ENCODE assay signal across 18 mouse cellular contexts in genomic region chr11:79718829-79719346, GRCm38 (mm10).
DNase-seq lines count a peak whose midpoint lies in the region; ATAC-seq and TF ChIP-seq lines count a peak whose summit lies in the region.
"Had no signal": no experiment of that assay in that cellular context is flagged by ENCODE, and none has a peak within 500 bp of the region (broad histone marks: within the 10 kb centered on the region; RNA-seq: fewer than 3 reads in every experiment).

No protein-coding gene starts in this region.

- H3K4me2 ChIP-seq in liver, postnatal 0 days (ENCODE audit: low read depth, low read length) = no peak overlapping the region
- H3K4me2 ChIP-seq in liver, embryonic 11.5 days = no peak overlapping the region
- peak overlapping the region; percentile 12 for H3K4me2 ChIP-seq in intestine, embryonic 15.5 days (replicated peaks)
- H3K4me2 ChIP-seq in stomach, embryonic 16.5 days (ENCODE audit: low read depth, low read length) = no peak overlapping the region
- no peak overlapping the region for H3K4me2 ChIP-seq in forebrain, embryonic 12.5 days
- H3K4me2 ChIP-seq: embryonic facial prominence, embryonic 13.5 days; lung, embryonic 15.5 days had no signal

- no peak for TF ChIP-seq CTCF in liver, postnatal 0 days (IDR thresholded peaks at IDR 0.05; ENCODE audit: low read depth)

- peak overlapping the region; percentile 52; the same call in 1 of the 2 replicates for H3K27ac ChIP-seq in liver, postnatal 0 days (ENCODE audit: low read depth)
- H3K27ac ChIP-seq in liver, embryonic 11.5 days (ENCODE audit: low read depth, low read length) = no peak overlapping the region
- H3K27ac ChIP-seq in intestine, embryonic 15.5 days = 0 out of 2 replicates have a peak overlapping the region, but pooled peaks have one; percentile 19
- peak overlapping the region; percentile 17; the same call in 1 of the 2 replicates for H3K27ac ChIP-seq in stomach, embryonic 16.5 days (ENCODE audit: low read length)
- H3K27ac ChIP-seq in forebrain, embryonic 12.5 days = no peak overlapping the region
- H3K27ac ChIP-seq: embryonic facial prominence, embryonic 13.5 days; heart, adult 2 months; hindbrain, postnatal 0 days; lung, embryonic 15.5 days had no signal

- DNase-seq in adrenal gland, adult 2 months = peak; percentile 64
- DNase-seq in adrenal gland, adult 8-10 months = no peak
- DNase-seq in liver, postnatal 0 days = no peak
- DNase-seq in liver, embryonic 11.5 days (ENCODE audit: low spot score) = no peak
- DNase-seq in thymus, adult 18-20 months = no peak
- DNase-seq: cerebellum, adult 11 months; heart, adult 2 months; heart, postnatal 14 days; kidney, postnatal 10 days; layer of hippocampus, postnatal 36 days; midbrain, embryonic 14.5 days; thymus, postnatal 36 days had no signal

- ATAC-seq in liver, postnatal 0 days = peak; percentile 69; the same call in 1 of the 2 replicates
- ATAC-seq in liver, embryonic 11.5 days (replicated peaks; ENCODE audit: low FRiP score) = no peak
- 0 out of 2 replicates have a peak, but pooled peaks have one; percentile 13 for ATAC-seq in intestine, embryonic 15.5 days
- no peak for ATAC-seq in stomach, embryonic 16.5 days (ENCODE audit: insufficient read depth, low FRiP score)
- ATAC-seq in forebrain, embryonic 12.5 days (ENCODE audit: low FRiP score) = no peak
- ATAC-seq: hindbrain, postnatal 0 days had no signal

- no peak for TF ChIP-seq EP300 in liver, postnatal 0 days (IDR thresholded peaks at IDR 0.05; ENCODE audit: low read depth)

- WGBS in liver, postnatal 0 days (ENCODE audit: insufficient replicate concordance) = 57% methylated on average over 8 of the region's 8 CpGs
- WGBS in liver, embryonic 11.5 days = 77% methylated on average over 8 of the region's 8 CpGs
- 76% methylated on average over 8 of the region's 8 CpGs for WGBS in intestine, embryonic 15.5 days
- 69% methylated on average over 8 of the region's 8 CpGs for WGBS in stomach, embryonic 16.5 days
- WGBS in forebrain, embryonic 12.5 days = 83% methylated on average over 8 of the region's 8 CpGs

- no peaks in the 10 kb centered on the region for H3K36me3 ChIP-seq in liver, postnatal 0 days (replicated peaks; ENCODE audit: insufficient read depth, low read length)
- H3K36me3 ChIP-seq in liver, embryonic 11.5 days (ENCODE audit: control insufficient read depth, insufficient read depth, low read length) = no peaks in the 10 kb centered on the region
- H3K36me3 ChIP-seq in intestine, embryonic 15.5 days = no peaks in the 10 kb centered on the region
- H3K36me3 ChIP-seq in stomach, embryonic 16.5 days (ENCODE audit: control insufficient read depth, insufficient read depth, low read length) = no peaks in the 10 kb centered on the region
- H3K36me3 ChIP-seq in forebrain, embryonic 12.5 days (replicated peaks) = no peaks in the 10 kb centered on the region
- H3K36me3 ChIP-seq: embryonic facial prominence, embryonic 13.5 days; lung, embryonic 15.5 days had no signal

- H3K27me3 ChIP-seq in liver, postnatal 0 days (ENCODE audit: insufficient read depth, low read length) = no peaks in the 10 kb centered on the region
- peaks cover 7% of the 10 kb centered on the region for H3K27me3 ChIP-seq in liver, embryonic 11.5 days (replicated peaks; ENCODE audit: control insufficient read depth, insufficient read depth, low read length)
- H3K27me3 ChIP-seq in intestine, embryonic 15.5 days (replicated peaks) = no peaks in the 10 kb centered on the region
- no peaks in the 10 kb centered on the region for H3K27me3 ChIP-seq in stomach, embryonic 16.5 days (ENCODE audit: control insufficient read depth, insufficient read depth, low read length)
- peaks cover 10% of the 10 kb centered on the region; the same call in 1 of the 2 replicates for H3K27me3 ChIP-seq in forebrain, embryonic 12.5 days

- no peak overlapping the region for H3K4me3 ChIP-seq in liver, postnatal 0 days (ENCODE audit: low read depth, low read length)
- H3K4me3 ChIP-seq in liver, embryonic 11.5 days (ENCODE audit: low read depth, low read length) = no peak overlapping the region
- no peak overlapping the region for H3K4me3 ChIP-seq in intestine, embryonic 15.5 days (replicated peaks)
- H3K4me3 ChIP-seq in stomach, embryonic 16.5 days (replicated peaks; ENCODE audit: low read length) = no peak overlapping the region
- no peak overlapping the region for H3K4me3 ChIP-seq in forebrain, embryonic 12.5 days (replicated peaks)
- H3K4me3 ChIP-seq: embryonic facial prominence, embryonic 13.5 days; heart, adult 2 months; lung, embryonic 15.5 days had no signal

- no peak overlapping the region for H3K9ac ChIP-seq in liver, postnatal 0 days (replicated peaks)
- no peak overlapping the region for H3K9ac ChIP-seq in liver, embryonic 11.5 days (ENCODE audit: low read depth, low read length)
- H3K9ac ChIP-seq in intestine, embryonic 15.5 days = no peak overlapping the region
- H3K9ac ChIP-seq in stomach, embryonic 16.5 days (ENCODE audit: low read length) = no peak overlapping the region
- H3K9ac ChIP-seq in forebrain, embryonic 12.5 days = no peak overlapping the region
- H3K9ac ChIP-seq: embryonic facial prominence, embryonic 13.5 days; lung, embryonic 15.5 days had no signal

- peaks cover 17% of the 10 kb centered on the region for H3K4me1 ChIP-seq in liver, postnatal 0 days (ENCODE audit: insufficient read depth)
- H3K4me1 ChIP-seq in liver, embryonic 11.5 days (replicated peaks; ENCODE audit: control insufficient read depth, insufficient read depth, low read length) = no peaks in the 10 kb centered on the region; the same call in 1 of the 2 replicates
- peaks cover 35% of the 10 kb centered on the region for H3K4me1 ChIP-seq in intestine, embryonic 15.5 days (replicated peaks)
- H3K4me1 ChIP-seq in stomach, embryonic 16.5 days (ENCODE audit: control insufficient read depth, insufficient read depth, low read length) = peaks cover 33% of the 10 kb centered on the region
- peaks cover 20% of the 10 kb centered on the region for H3K4me1 ChIP-seq in forebrain, embryonic 12.5 days

- no peaks in the 10 kb centered on the region for H3K9me3 ChIP-seq in liver, postnatal 0 days (ENCODE audit: low read length)
- H3K9me3 ChIP-seq in liver, embryonic 11.5 days (ENCODE audit: control insufficient read depth, low read length) = no peaks in the 10 kb centered on the region
- H3K9me3 ChIP-seq in intestine, embryonic 15.5 days = no peaks in the 10 kb centered on the region
- H3K9me3 ChIP-seq in stomach, embryonic 16.5 days (replicated peaks; ENCODE audit: control insufficient read depth, low read length) = no peaks in the 10 kb centered on the region
- H3K9me3 ChIP-seq in forebrain, embryonic 12.5 days = no peaks in the 10 kb centered on the region
- H3K9me3 ChIP-seq: embryonic facial prominence, embryonic 13.5 days; lung, embryonic 15.5 days had no signal

Comparison
In these comparisons a context has a peak if more than half of its experiments do, and no peak if none do; other contexts are left out.
1. ATAC-seq: peak in liver, postnatal 0 days (single experiment) and intestine, embryonic 15.5 days (single experiment); none in liver, embryonic 11.5 days (single experiment), stomach, embryonic 16.5 days (single experiment) and forebrain, embryonic 12.5 days (single experiment).
2. H3K27ac ChIP-seq: peak in liver, postnatal 0 days (single experiment), intestine, embryonic 15.5 days (single experiment) and stomach, embryonic 16.5 days (single experiment); none in liver, embryonic 11.5 days (single experiment) and forebrain, embryonic 12.5 days (single experiment).